Mouse (Mus musculus): ENCODE measurements around the gene Cish. TPM values are rescaled to one million over a fixed set of nuclear protein-coding genes. Genes with fewer than 3 reads are reported as not detected.

Cish gene
- total RNA-seq (2021) = 1 to 10 TPM; 5.8 to 9.4 TPM

- no peak for DNase-seq (ENCODE audit: low spot score in 2 of 2)
- intact Hi-C loops (cut with DNase I) = no loop called here
Observed at GRCm38 (mm10) chr9:107296016-107296040, at the start of gene Cish. Gene Cish, plus strand, starts transcription at chr9:107296026.

GRCm38 (mm10) chr9:107246170-107246569 is 49.7 kb upstream of the Cish start:
- intact Hi-C loops (cut with DNase I) = loop anchor here (1.0 kb wide), 1 partner anchor 43 kb away; the partner anchor contains the start of gene Mapkapk3
- DNase-seq (ENCODE audit: low spot score in 2 of 2) = no peak

GRCm38 (mm10) chr9:107249154-107249553 is 46.7 kb upstream of the Cish start:
- peak in 1 of 2 experiments; percentile 91 for DNase-seq (ENCODE audit: low spot score in 2 of 2)
- intact Hi-C loops (cut with DNase I) = no loop called here

GRCm38 (mm10) chr9:107250416-107251337 is 45.1 kb upstream of the Cish start:
- intact Hi-C loops (cut with DNase I) = loop anchor here (10.0 kb wide), 1 partner anchor 316 kb away; no protein-coding TSS in a partner anchor
- peak in 1 of 2 experiments; percentile 88 for DNase-seq (ENCODE audit: low spot score in 2 of 2)

- DNase-seq (ENCODE audit: low spot score in 2 of 2) = peak; percentile 72 to 89
- intact Hi-C loops (cut with DNase I) = loop anchor here (10.0 kb wide), 1 partner anchor 317 kb away; no protein-coding TSS in a partner anchor
Observed at GRCm38 (mm10) chr9:107252164-107252563, 43.7 kb upstream of the Cish start.

- peak; percentile 83 to 93 for DNase-seq (ENCODE audit: low spot score in 2 of 2)
- intact Hi-C loops (cut with DNase I) = loop anchor here (10.0 kb wide), 1 partner anchor 320 kb away; no protein-coding TSS in a partner anchor
Observed at GRCm38 (mm10) chr9:107254476-107254875, 41.4 kb upstream of the Cish start.

GRCm38 (mm10) chr9:107254925-107255324 is 40.9 kb upstream of the Cish start:
- DNase-seq (ENCODE audit: low spot score in 2 of 2) = no peak
- intact Hi-C loops (cut with DNase I) = loop anchor here (5.0 to 10.0 kb wide), 2 partner anchors 168 to 320 kb away; no protein-coding TSS in a partner anchor

GRCm38 (mm10) chr9:107255596-107255995 is 40.2 kb upstream of the Cish start:
- intact Hi-C loops (cut with DNase I) = loop anchor here (5.0 to 10.0 kb wide), 2 partner anchors 168 to 321 kb away; no protein-coding TSS in a partner anchor
- DNase-seq (ENCODE audit: low spot score in 2 of 2) = no peak

GRCm38 (mm10) chr9:107259571-107259970 is 36.3 kb upstream of the Cish start:
- intact Hi-C loops (cut with DNase I) = loop anchor here (2.0 to 10.0 kb wide), 3 partner anchors 29 to 325 kb away; partner anchors contain the start of gene Dock3
- DNase-seq (ENCODE audit: low spot score in 2 of 2) = peak; percentile 83 to 97

GRCm38 (mm10) chr9:107260429-107260828 is 35.4 kb upstream of the Cish start:
- no peak for DNase-seq (ENCODE audit: low spot score in 2 of 2)
- intact Hi-C loops (cut with DNase I) = no loop called here

GRCm38 (mm10) chr9:107260836-107261235 is 35.0 kb upstream of the Cish start:
- peak in 1 of 2 experiments; percentile 55 for DNase-seq (ENCODE audit: low spot score in 2 of 2)
- intact Hi-C loops (cut with DNase I) = no loop called here

- DNase-seq (ENCODE audit: low spot score in 2 of 2) = no peak
- intact Hi-C loops (cut with DNase I) = no loop called here
Observed at GRCm38 (mm10) chr9:107261792-107262191, 34.0 kb upstream of the Cish start.

GRCm38 (mm10) chr9:107262375-107262774 is 33.5 kb upstream of the Cish start:
- intact Hi-C loops (cut with DNase I) = no loop called here
- no peak for DNase-seq (ENCODE audit: low spot score in 2 of 2)

- intact Hi-C loops (cut with DNase I) = no loop called here
- no peak for DNase-seq (ENCODE audit: low spot score in 2 of 2)
Observed at GRCm38 (mm10) chr9:107263912-107264311, 31.9 kb upstream of the Cish start.

- intact Hi-C loops (cut with DNase I) = no loop called here
- DNase-seq (ENCODE audit: low spot score in 2 of 2) = no peak
Observed at GRCm38 (mm10) chr9:107264731-107265130, 31.1 kb upstream of the Cish start.

- intact Hi-C loops (cut with DNase I) = no loop called here
- no peak for DNase-seq (ENCODE audit: low spot score in 2 of 2)
Observed at GRCm38 (mm10) chr9:107267028-107267427, 28.8 kb upstream of the Cish start.

GRCm38 (mm10) chr9:107267721-107268402 is 28.0 kb upstream of the Cish start:
- no peak for DNase-seq (ENCODE audit: low spot score in 2 of 2)
- intact Hi-C loops (cut with DNase I) = no loop called here

- DNase-seq (ENCODE audit: low spot score in 2 of 2) = no peak
- intact Hi-C loops (cut with DNase I) = no loop called here
Observed at GRCm38 (mm10) chr9:107269772-107270171, 26.1 kb upstream of the Cish start.

- no peak for DNase-seq (ENCODE audit: low spot score in 2 of 2)
Observed at GRCm38 (mm10) chr9:107271177-107271938, 24.5 kb upstream of the Cish start.

GRCm38 (mm10) chr9:107272284-107272683 is 23.5 kb upstream of the Cish start:
- no peak for DNase-seq (ENCODE audit: low spot score in 2 of 2)
- intact Hi-C loops (cut with DNase I) = no loop called here

More at GRCm38 (mm10) chr9:107271177-107271938, 24.5 kb upstream of the Cish start:
- intact Hi-C loops (cut with DNase I) = no loop called here

Data from left cerebral cortex, postnatal 25 days (tissue).